Mouse (Mus musculus) C2C12 (cell line): ENCODE data around the gene Rnf2.

Experiments
- CTCF ChIP-seq: IDR thresholded peaks from one replicate; pipeline ENCODE4 v1.5.1; 2011; ENCODE audit not compliant: control insufficient read depth, insufficient read depth, insufficient read length
- MYOD1 ChIP-seq: IDR thresholded peaks from one replicate; pipeline ENCODE4 v1.6.1; 2011; ENCODE audit warnings: low read depth; ENCODE audit not compliant: control insufficient read depth, insufficient read length
- MYOG ChIP-seq: IDR thresholded peaks from one replicate; pipeline ENCODE4 v1.6.1; 2011; ENCODE audit not compliant: control insufficient read depth, insufficient read length; ENCODE audit errors: extremely low read depth
- USF1 ChIP-seq: IDR thresholded peaks from one replicate; pipeline ENCODE4 v1.6.1; 2011; ENCODE audit warnings: low read depth, mild to moderate bottlenecking, control low read depth, moderate library complexity

DNA sequence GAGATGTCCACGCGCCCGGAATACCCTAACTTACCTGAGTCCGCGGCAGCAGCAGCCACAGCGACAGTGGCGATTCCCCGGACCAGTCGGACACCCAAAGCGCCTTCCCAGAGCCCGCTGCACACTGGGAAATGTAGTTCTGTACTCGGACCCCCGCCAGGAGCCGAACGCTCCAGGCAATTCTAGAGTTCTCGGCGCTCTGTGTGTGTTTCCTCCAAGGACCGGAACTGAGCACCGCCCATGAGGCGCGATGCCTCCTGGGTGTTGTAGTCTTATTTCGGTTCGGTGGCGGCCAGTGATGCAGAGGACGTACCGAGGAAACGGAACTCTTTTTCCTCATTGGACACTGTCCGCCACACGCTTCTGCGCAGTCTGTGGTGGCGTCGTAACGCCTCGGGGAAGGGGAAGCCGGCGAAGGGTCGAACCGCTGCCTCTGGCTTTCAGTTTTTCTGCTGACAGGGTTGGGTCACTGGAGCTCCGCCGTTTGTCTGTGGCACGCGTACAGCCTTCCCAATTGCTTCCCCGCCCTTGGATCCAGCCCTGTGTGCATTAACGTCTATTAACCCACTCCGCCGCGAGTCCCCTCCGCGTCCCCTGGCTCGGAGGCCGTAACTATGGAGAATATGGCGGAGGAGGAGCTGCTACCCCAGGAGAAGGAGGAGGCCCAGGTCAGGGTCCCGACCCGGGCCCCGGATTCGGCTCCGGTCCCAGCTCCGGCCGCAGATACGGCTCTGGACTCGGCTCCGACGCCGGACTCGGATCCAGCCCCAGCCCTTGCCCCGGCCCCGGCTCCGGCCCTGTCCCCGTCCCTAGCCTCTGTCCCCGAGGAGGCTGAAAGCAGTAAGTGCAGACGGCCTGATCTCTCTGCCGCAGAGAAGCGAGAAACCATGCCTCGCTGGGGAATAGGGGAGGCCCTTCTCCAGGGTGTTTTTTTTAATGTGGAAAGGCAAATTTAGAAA lies 72.2 kb downstream of the Rnf2 start, which contains the start of the genes Swt1 and Trmt1l:
- TF ChIP-seq USF1 (no peak), CTCF (no peak), MYOD1 (no peak), MYOG (no peak)
